Mouse (Mus musculus) heart, embryonic 13.5 days (tissue): ENCODE data around the gene Cox20. TPM values are rescaled to one million over a fixed set of nuclear protein-coding genes. Genes with fewer than 3 reads are reported as not detected.

Experiments
- ATAC-seq: fragments of 200-750 bp; cut with Nextera tagmentation; 2 replicates; pipeline ENCODE4 v1.8.0; 2017; ENCODE audit warnings: moderate TSS enrichment; ENCODE audit not compliant: insufficient number of reproducible peaks, low FRiP score, low TSS enrichment; ENCODE audit errors: extremely low read depth
- H3K27ac ChIP-seq: fragments of 300-500 bp; sonication (generic); replicated peaks from 2 replicates; pipeline ENCODE4 v1.5.1; 2015; ENCODE audit warnings: moderate library complexity, mild to moderate bottlenecking, inconsistent platforms
- H3K27me3 ChIP-seq: fragments of 300-500 bp; sonication (generic); replicated peaks from 2 replicates; pipeline ENCODE4 v1.6.1; 2015; ENCODE audit warnings: mild to moderate bottlenecking, inconsistent platforms
- H3K36me3 ChIP-seq: fragments of 300-500 bp; sonication (generic); 2 replicates; pipeline ENCODE4 v1.6.1; 2015; ENCODE audit warnings: mild to moderate bottlenecking, inconsistent platforms
- H3K4me1 ChIP-seq: fragments of 300-500 bp; sonication (generic); 2 replicates; pipeline ENCODE4 v1.6.1; 2015; ENCODE audit warnings: inconsistent platforms
- H3K4me2 ChIP-seq: fragments of 300-500 bp; sonication (generic); 2 replicates; pipeline ENCODE4 v1.6.1; 2015; ENCODE audit warnings: inconsistent platforms, mild to moderate bottlenecking, moderate library complexity
- H3K4me3 ChIP-seq: fragments of 300-500 bp; sonication (generic); 2 replicates; pipeline ENCODE4 v1.5.1; 2015; ENCODE audit warnings: moderate library complexity, mild to moderate bottlenecking, inconsistent platforms
- H3K9ac ChIP-seq: fragments of 300-500 bp; sonication (generic); 2 replicates; pipeline ENCODE4 v1.6.1; 2015; ENCODE audit warnings: inconsistent platforms, mild to moderate bottlenecking, moderate library complexity
- H3K9me3 ChIP-seq: fragments of 300-500 bp; sonication (generic); 2 replicates; pipeline ENCODE4 v1.6.1; 2016; ENCODE audit warnings: inconsistent platforms
- WGBS: fragments of 180-500 bp; shearing (Covaris S2); methylation state at CpG from one replicate; pipeline ENCODE4 v1.1.7; 2015; ENCODE audit warnings: mixed read lengths; 5-methylcytosine and 5-hydroxymethylcytosine counted together
- microRNA-seq: library from miRNA; unstranded; fragments of <30 nt; microRNA quantifications from one replicate; pipeline ENCODE4, GENCODE M21; 2016
- polyA plus RNA-seq: library from polyadenylated mRNA; unstranded; fragments of >200 nt; fragmentation: Nextera tagmentation; extraction: Ambion mirVana; gene quantifications from 2 replicates; pipeline ENCODE4 v1.2.1, GENCODE M21; 2015

The Cox20 gene
- polyA plus RNA-seq, 1 experiment from 2014 or later: 197 TPM

GRCm38 (mm10) chr1:178360264-178360663 is 41.3 kb downstream of the Cox20 start:
- Histone ChIP-seq H3K9ac (no peak overlapping the region), H3K36me3 (no peaks in the 10 kb centered on the region), H3K4me1 (no peaks in the 10 kb centered on the region), H3K4me3 (no peak overlapping the region), H3K9me3 (no peaks in the 10 kb centered on the region), H3K27ac (no peak overlapping the region), H3K4me2 (no peak overlapping the region), H3K27me3 (no peaks in the 10 kb centered on the region)
- ATAC-seq: no peak
- 77% methylated on average over 11 of the region's 11 CpGs for WGBS

DNA sequence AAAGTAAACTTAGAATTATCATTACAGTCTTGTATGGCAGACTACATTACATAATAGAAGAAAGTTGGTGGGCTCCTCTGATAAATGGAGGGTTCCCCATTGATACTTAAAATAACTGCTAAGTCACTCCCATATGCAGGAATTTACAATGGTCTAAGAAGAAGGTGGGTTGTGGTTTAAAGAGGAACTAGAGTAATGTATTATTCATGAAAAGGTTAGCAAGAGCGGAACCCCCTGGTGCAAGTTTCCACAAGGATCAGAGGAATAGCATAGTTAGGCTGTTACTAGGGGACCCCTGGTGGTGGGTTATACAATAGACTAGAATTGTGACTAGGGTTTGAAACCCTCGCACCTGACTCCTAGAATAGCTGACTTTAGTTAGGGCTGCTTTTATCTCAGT is 41.8 kb downstream of the Cox20 start:
- Histone ChIP-seq H3K27ac (no peak overlapping the region), H3K4me2 (no peak overlapping the region), H3K27me3 (no peaks in the 10 kb centered on the region), H3K9ac (no peak overlapping the region), H3K4me3 (no peak overlapping the region), H3K36me3 (no peaks in the 10 kb centered on the region), H3K9me3 (no peaks in the 10 kb centered on the region), H3K4me1 (no peaks in the 10 kb centered on the region)
- 74% methylated on average over 2 of the region's 2 CpGs for WGBS
- no peak for ATAC-seq

GRCm38 (mm10) chr1:178365171-178365570 is 46.2 kb downstream of the Cox20 start:
- H3K4me2 ChIP-seq: no peak overlapping the region
- no peak for ATAC-seq
- H3K36me3 ChIP-seq: no peaks in the 10 kb centered on the region
- H3K27ac ChIP-seq: no peak overlapping the region
- no peaks in the 10 kb centered on the region for H3K27me3 ChIP-seq
- no peak overlapping the region for H3K4me3 ChIP-seq
- H3K4me1 ChIP-seq: peaks cover 20% of the 10 kb centered on the region
- 0 out of 2 replicates have a peak overlapping the region, but pooled peaks have one; percentile 28 for H3K9ac ChIP-seq
- WGBS: 82% methylated on average over 6 of the region's 6 CpGs
- H3K9me3 ChIP-seq: no peaks in the 10 kb centered on the region

DNA sequence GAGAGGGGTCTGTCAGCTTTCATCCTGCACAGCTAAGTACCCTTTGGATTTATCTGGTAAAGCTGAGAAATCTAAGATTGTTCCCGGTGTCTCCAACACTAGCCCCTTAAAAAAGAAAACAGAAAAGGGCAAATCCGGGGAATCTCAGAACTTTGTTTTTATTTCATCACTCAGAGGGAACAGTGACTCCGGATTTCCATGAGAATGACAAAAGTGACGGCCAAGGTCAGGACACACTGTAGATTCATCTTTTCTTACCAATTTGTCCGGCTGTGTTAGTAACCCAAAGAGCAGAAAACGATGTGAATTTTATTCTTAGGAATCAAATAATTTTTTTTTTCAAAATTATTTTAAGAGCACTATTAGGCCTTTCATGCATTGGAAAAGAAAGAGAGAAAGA is 49.2 kb downstream of the Cox20 start:
- ATAC-seq: no peak
- H3K9ac ChIP-seq: peak overlapping the region; percentile 84

DNA sequence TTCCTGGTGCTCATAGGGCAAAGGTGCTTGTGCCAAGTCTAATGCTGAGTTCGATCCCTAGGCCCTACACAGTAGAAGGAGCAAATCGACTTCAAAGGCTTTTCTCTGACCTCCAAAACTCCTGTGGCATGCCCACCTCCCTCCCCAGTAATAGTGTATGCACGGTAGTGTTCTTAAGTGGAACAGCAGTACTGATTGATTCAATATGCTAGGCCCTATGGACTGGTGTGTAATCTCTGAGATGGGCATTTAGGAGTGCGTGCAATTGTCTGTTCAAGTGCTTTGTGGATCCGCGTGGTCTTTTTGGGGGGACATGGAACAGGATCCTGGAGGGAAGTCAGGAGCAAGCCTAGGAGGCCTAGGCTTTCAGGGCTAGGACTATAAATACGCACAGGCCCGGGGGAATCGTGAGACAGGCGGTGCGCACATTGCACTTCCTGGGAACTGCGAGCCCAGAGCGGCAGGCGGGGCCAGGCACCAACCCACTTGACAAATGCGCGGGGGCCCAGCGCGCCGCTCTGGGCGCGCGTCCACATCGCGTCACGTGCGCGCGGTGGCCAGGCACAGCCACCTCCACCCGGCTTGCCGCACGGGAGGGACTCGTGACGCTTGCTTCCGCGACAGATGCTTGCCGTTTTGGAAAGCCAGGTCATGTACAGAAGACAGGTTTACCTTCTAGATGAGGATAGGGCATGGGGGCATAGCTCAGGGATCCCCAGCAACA is 49.8 kb downstream of the Cox20 start:
- Histone ChIP-seq H3K27ac (peak overlapping the region; percentile 92), H3K9ac (peak overlapping the region; percentile 84), H3K36me3 (no peaks in the 10 kb centered on the region), H3K4me2 (peak overlapping the region; percentile 83), H3K9me3 (no peaks in the 10 kb centered on the region), H3K27me3 (no peaks in the 10 kb centered on the region), H3K4me3 (peak overlapping the region; percentile 63), H3K4me1 (peaks cover 20% of the 10 kb centered on the region)
- WGBS: 2% methylated on average over 36 of the region's 36 CpGs
- peak; percentile 91 for ATAC-seq

More for the DNA sequence above, 49.2 kb downstream of the Cox20 start:
- peak overlapping the region; percentile 83 for H3K4me2 ChIP-seq
- peaks cover 20% of the 10 kb centered on the region for H3K4me1 ChIP-seq
- H3K9me3 ChIP-seq: no peaks in the 10 kb centered on the region
- no peak overlapping the region for H3K4me3 ChIP-seq
- no peaks in the 10 kb centered on the region for H3K27me3 ChIP-seq
- 55% methylated on average over 6 of the region's 6 CpGs for WGBS
- peak overlapping the region; percentile 92 for H3K27ac ChIP-seq
- H3K36me3 ChIP-seq: no peaks in the 10 kb centered on the region

DNA sequence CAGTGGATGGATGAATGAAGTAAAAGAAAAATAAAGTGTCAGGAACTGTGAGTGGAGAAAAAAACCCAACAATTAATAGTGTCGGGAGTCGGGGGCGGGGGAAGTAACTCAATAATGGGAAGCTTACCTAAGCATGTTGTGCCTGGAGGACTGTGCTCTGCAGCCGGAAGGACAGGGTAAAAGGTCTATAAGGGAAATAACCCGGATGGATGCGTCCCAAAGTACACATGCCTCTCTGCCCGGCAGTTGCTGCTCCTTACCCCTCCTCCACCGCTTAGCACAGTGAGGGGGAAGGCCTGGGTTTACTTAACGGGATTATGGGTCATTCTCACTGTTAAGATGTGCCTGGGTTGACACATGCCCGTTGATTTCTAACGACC is 50.3 kb downstream of the Cox20 start:
- Histone ChIP-seq H3K9me3 (no peaks in the 10 kb centered on the region), H3K27ac (peak overlapping the region; percentile 92), H3K9ac (peak overlapping the region; percentile 84), H3K27me3 (no peaks in the 10 kb centered on the region), H3K4me1 (peaks cover 20% of the 10 kb centered on the region), H3K4me3 (peak overlapping the region; percentile 63), H3K4me2 (peak overlapping the region; percentile 83), H3K36me3 (no peaks in the 10 kb centered on the region)
- WGBS: 2% methylated on average over 11 of the region's 11 CpGs
- 0 out of 2 replicates have a peak, but pooled peaks have one; percentile 14 for ATAC-seq

Small RNAs within 50 kb of the gene (microRNA-seq; reads per million reads assigned to microRNA genes)
- gene Gm27458: not detected

Other genes with a start within 250 kb of the Cox20 start
- gene Desi2, start 131.7 kb upstream of the Cox20 start, polyA plus RNA-seq: 19.5 and 26.3 TPM in 2 replicates
- gene Hnrnpu, start 18.7 kb downstream of the Cox20 start, polyA plus RNA-seq: 196 and 202 TPM in 2 replicates
- 12.1 and 12.3 TPM in 2 replicates for gene Efcab2, start 87.0 kb downstream of the Cox20 start, polyA plus RNA-seq
- 8.8 and 9.7 TPM in 2 replicates for gene Kif26b, start 210.0 kb downstream of the Cox20 start, polyA plus RNA-seq